In genomic region chr1:72773234-72773633, GRCm38 (mm10) we compare ENCODE assay signal across 21 mouse cellular contexts. TPM values are rescaled to one million over a fixed set of nuclear protein-coding genes. Genes with fewer than 3 reads are reported as not detected.
DNase-seq lines count a peak whose midpoint lies in the region; ATAC-seq lines count a peak whose summit lies in the region.
"Had no signal": no experiment of that assay in that cellular context is flagged by ENCODE, and none has a peak within 500 bp of the region (broad histone marks: within the 10 kb centered on the region; RNA-seq: fewer than 3 reads in every experiment).

No protein-coding gene starts in this region.

- no peak overlapping the region for H3K4me2 ChIP-seq in kidney, embryonic 14.5 days (replicated peaks; ENCODE audit: low read depth, low read length)
- H3K4me2 ChIP-seq in liver, embryonic 15.5 days = no peak overlapping the region
- H3K4me2 ChIP-seq: embryonic facial prominence, embryonic 13.5 days; forebrain, embryonic 15.5 days; limb, embryonic 12.5 days; lung, embryonic 15.5 days; neural tube, embryonic 15.5 days had no signal

- no peaks in the 10 kb centered on the region for H3K4me1 ChIP-seq in kidney, embryonic 14.5 days (ENCODE audit: control insufficient read depth, insufficient read depth, low read length)
- H3K4me1 ChIP-seq in liver, embryonic 15.5 days (replicated peaks) = no peaks in the 10 kb centered on the region
- H3K4me1 ChIP-seq: forebrain, embryonic 15.5 days; heart, embryonic 10.5 days; limb, embryonic 12.5 days; lung, embryonic 15.5 days; neural tube, embryonic 15.5 days had no signal

- WGBS in kidney, embryonic 14.5 days = 74% methylated on average over 3 of the region's 3 CpGs
- 52% methylated on average over 3 of the region's 3 CpGs for WGBS in liver, embryonic 15.5 days (ENCODE audit: insufficient replicate concordance)

- no peak overlapping the region for H3K4me3 ChIP-seq in kidney, embryonic 14.5 days (ENCODE audit: low read length)
- H3K4me3 ChIP-seq in liver, embryonic 15.5 days (replicated peaks) = no peak overlapping the region
- H3K4me3 ChIP-seq: embryonic facial prominence, embryonic 13.5 days; forebrain, embryonic 15.5 days; heart, embryonic 10.5 days; limb, embryonic 12.5 days; lung, embryonic 15.5 days; neural tube, embryonic 15.5 days had no signal

- H3K9me3 ChIP-seq in kidney, embryonic 14.5 days (ENCODE audit: control insufficient read depth, low read length) = no peaks in the 10 kb centered on the region
- H3K9me3 ChIP-seq in liver, embryonic 15.5 days (replicated peaks) = no peaks in the 10 kb centered on the region
- H3K9me3 ChIP-seq: embryonic facial prominence, embryonic 13.5 days; forebrain, embryonic 15.5 days; heart, embryonic 10.5 days; limb, embryonic 12.5 days; lung, embryonic 15.5 days; neural tube, embryonic 15.5 days had no signal

- ATAC-seq in kidney, embryonic 14.5 days (ENCODE audit: low FRiP score, low TSS enrichment) = no peak
- peak; percentile 71 for ATAC-seq in liver, embryonic 15.5 days (ENCODE audit: insufficient read depth)
- no peak for ATAC-seq in erythroblast, adult 5-6 weeks (replicated peaks; ENCODE audit: low FRiP score, poor library complexity, severe bottlenecking)
- ATAC-seq: forebrain, embryonic 15.5 days; midbrain, embryonic 16.5 days had no signal

- no peaks in the 10 kb centered on the region for H3K27me3 ChIP-seq in kidney, embryonic 14.5 days (ENCODE audit: control insufficient read depth, insufficient read depth, low read length)
- no peaks in the 10 kb centered on the region for H3K27me3 ChIP-seq in liver, embryonic 15.5 days
- H3K27me3 ChIP-seq: embryonic facial prominence, embryonic 13.5 days; forebrain, embryonic 15.5 days; limb, embryonic 12.5 days; lung, embryonic 15.5 days; neural tube, embryonic 15.5 days had no signal

- peak; percentile 4 for DNase-seq in adrenal gland, postnatal 10 days
- DNase-seq in adrenal gland, postnatal 25 days = no peak
- peak; percentile 19 to 24 for DNase-seq in kidney, adult 8-10 months
- DNase-seq in adipocyte (ENCODE audit: low spot score) = peak; percentile 14
- DNase-seq in spleen, adult 18-20 months = no peak
- DNase-seq: adrenal gland, adult 8-10 months; cerebellum, adult 9-11 months; heart, postnatal 10 days; lung, postnatal 4 days; thymus, postnatal 14 days had no signal

- no peaks in the 10 kb centered on the region for H3K36me3 ChIP-seq in kidney, embryonic 14.5 days (ENCODE audit: control insufficient read depth, insufficient read depth, low read length)
- H3K36me3 ChIP-seq in liver, embryonic 15.5 days (replicated peaks) = no peaks in the 10 kb centered on the region
- H3K36me3 ChIP-seq: embryonic facial prominence, embryonic 13.5 days; forebrain, embryonic 15.5 days; heart, embryonic 10.5 days; limb, embryonic 12.5 days; lung, embryonic 15.5 days; neural tube, embryonic 15.5 days had no signal

- H3K27ac ChIP-seq in kidney, embryonic 14.5 days (ENCODE audit: low read depth, low read length) = no peak overlapping the region
- peak overlapping the region; percentile 53 for H3K27ac ChIP-seq in liver, embryonic 15.5 days (replicated peaks)
- H3K27ac ChIP-seq: forebrain, embryonic 15.5 days; heart, embryonic 10.5 days; kidney, postnatal 0 days; limb, embryonic 12.5 days; lung, embryonic 15.5 days; neural tube, embryonic 15.5 days had no signal

- H3K9ac ChIP-seq in kidney, embryonic 14.5 days (ENCODE audit: low read depth, low read length) = no peak overlapping the region
- no peak overlapping the region for H3K9ac ChIP-seq in liver, embryonic 15.5 days
- H3K9ac ChIP-seq: embryonic facial prominence, embryonic 13.5 days; forebrain, embryonic 15.5 days; limb, embryonic 12.5 days; lung, embryonic 15.5 days; neural tube, embryonic 15.5 days had no signal

RNA-seq across cellular contexts. Expression of gene Igfbp2, which starts 51.1 kb away (rescaled TPM):
- 100 to 1,000 TPM; 210 to 501 TPM for total RNA-seq in adrenal gland, postnatal 10 days (2021)
- 2.6 and 5.9 TPM in 2 replicates for total RNA-seq in adrenal gland, postnatal 25 days (2021)
- polyA plus RNA-seq in kidney, embryonic 14.5 days (2014; fragmentation: Nextera tagmentation; extraction: Ambion mirVana) = 148 and 171 TPM in 2 replicates
- 8.7 and 16.4 TPM in 2 replicates for polyA plus RNA-seq in liver, embryonic 15.5 days (2015; fragmentation: Nextera tagmentation; extraction: Ambion mirVana)
- total RNA-seq in erythroblast, adult 5-6 weeks (2015; ENCODE audit: low replicate concordance) = not detected in 2 replicates
- not detected in 2 replicates for total RNA-seq in erythroblast, adult 5-6 weeks (2017; ENCODE audit: low replicate concordance)

Comparison
In these comparisons a context has a peak if more than half of its experiments do, and no peak if none do; other contexts are left out.
1. DNase-seq: peak in adrenal gland, postnatal 10 days (single experiment), kidney, adult 8-10 months (2 of 2) and adipocyte (single experiment); none in adrenal gland, postnatal 25 days (single experiment) and spleen, adult 18-20 months (0 of 2).
2. RNA of gene Igfbp2, which starts 51.1 kb away (total RNA-seq): 210 to 501 TPM in adrenal gland, postnatal 10 days; 2.6 to 5.9 TPM in adrenal gland, postnatal 25 days and not detected in erythroblast, adult 5-6 weeks; every median in the first group is over 10 times any median in the second.